In the genomic region with DNA sequence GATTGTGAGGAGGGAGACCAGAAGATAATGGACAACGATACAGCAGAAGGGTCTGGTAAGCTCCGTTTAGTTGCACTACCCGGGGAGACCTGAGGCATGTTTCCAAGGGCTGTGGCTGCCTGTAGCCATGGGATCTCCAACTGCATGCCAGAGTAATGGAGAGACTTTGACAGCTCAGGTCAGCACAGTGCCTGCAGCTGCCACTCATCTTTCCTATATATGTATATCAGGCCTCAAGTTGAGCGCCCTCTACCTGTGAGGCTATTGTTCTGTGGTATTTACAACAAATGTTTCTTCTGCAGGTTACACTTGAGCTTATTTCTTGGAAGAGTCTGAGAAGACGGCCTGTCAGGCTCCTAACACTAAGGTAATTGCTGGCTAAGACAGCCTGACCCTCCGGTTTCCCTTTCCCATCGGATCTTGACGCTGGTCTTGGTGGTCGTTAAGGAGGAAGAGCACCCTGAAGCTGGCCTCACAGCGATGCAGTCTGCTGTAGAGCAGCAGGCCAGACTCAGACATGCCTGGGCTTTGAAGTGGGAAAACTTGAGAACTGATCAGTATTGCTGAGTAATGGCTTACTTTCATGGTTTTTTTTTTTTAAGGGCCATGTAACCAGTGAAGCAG, we compare ENCODE assay signal across 1 mouse cellular context.
A peak's percentile ranks its signal among the peaks of the same experiment; 100 is the strongest.
TF ChIP-seq lines count a peak whose summit lies in the region.

No protein-coding gene starts in this region.

TF ChIP-seq in MEL, 35 proteins besides CTCF, POLR2A, EP300 and RAD21:
- TF ChIP-seq MXI1 (IDR thresholded peaks at IDR 0.05; ENCODE audit: low read depth, low read length) (peak; percentile 66; the same call in 1 of the 2 replicates), ZMIZ1 (IDR thresholded peaks at IDR 0.05; ENCODE audit: low read depth, low read length) (no peak), POLR2AphosphoS2 (IDR thresholded peaks at IDR 0.05; ENCODE audit: low read length) (no peak; the same call in 1 of the 2 replicates), KAT2A (conservative IDR thresholded peaks at IDR 0.05; ENCODE audit: low read depth, low read length) (no peak), SIN3A (IDR thresholded peaks at IDR 0.05; ENCODE audit: low read length) (peak; percentile 13; the same call in 1 of the 2 replicates), TBP (IDR thresholded peaks at IDR 0.05; ENCODE audit: low read depth, low read length) (peak; percentile 36; the same call in 1 of the 2 replicates)
TF ChIP-seq in MEL: peak in this region for 3.
